Mouse (Mus musculus) liver, embryonic 14 days (tissue): ENCODE results near the gene Csnk1d. TPM values are rescaled to one million over a fixed set of nuclear protein-coding genes. Genes with fewer than 3 reads are reported as not detected.

ENCODE experiments used
- polyA plus RNA-seq: library from polyadenylated mRNA; depleted of rRNA; stranded (reverse); fragments of >200 nt; gene quantifications from 2 replicates; pipeline ENCODE4 v1.2.3, GENCODE M21; 2012; rRNA removed

Csnk1d gene
- 25.7 and 28.4 TPM in 2 replicates for polyA plus RNA-seq

DNA sequence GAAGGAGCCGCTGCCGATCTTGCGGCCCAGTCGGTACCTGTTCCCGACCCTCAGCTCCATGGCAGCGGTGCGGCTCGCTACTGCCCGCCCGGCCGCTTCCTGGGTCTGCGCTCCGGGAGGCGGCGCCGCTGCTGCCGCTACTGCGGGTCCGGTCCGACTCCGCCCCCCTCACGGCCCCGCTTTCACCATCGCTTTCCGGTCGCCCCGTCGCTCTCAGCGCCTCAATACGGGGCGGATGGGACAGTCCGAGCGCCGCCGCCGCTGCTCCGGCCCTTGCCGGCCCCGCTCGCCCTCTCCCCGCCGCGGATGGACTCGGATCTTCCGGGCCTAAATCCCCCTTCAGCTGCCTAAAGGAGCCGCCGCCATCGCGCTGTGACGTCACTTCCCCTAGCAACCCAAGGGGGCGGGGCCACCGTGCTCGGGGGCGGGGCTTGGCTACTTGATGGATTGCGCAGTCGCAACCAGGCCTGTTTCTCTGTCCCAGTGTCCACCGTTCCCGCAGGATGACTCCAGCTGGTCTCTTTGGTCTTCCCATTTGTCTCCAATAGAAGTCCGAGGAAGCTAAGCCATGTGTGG, at the start of gene Csnk1d:
Gene Csnk1d, minus strand, starts transcription at position 380 of the 576 bp plus-strand sequence.

GRCm38 (mm10) chr11:121039302-121039701, 48.2 kb upstream of the Csnk1d start, which contains the start of gene Cd7:
Cd7 (minus strand) TSS chr11:121039418.

DNA sequence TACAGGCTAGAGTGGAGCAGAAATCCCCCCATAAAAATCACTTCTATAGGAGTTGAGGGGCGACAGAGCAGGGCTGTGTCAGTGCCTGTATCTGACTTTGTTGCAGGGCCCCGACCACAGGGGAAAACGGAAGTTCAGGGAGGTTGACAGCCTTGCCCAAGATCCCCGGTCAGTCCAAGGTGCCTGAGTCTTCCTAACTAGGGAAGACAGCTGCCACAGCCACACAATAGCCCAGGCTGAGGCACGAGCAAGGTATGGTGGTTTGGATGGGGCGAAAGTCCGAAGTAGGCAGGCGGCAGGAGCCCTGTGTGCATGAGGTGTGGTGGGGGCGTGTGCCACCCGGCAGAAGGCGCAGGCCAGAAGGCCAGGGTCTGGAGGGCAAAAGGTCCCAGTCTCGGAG, 42.8 kb downstream of the Csnk1d start, which contains the start of gene Slc16a3:
Gene Slc16a3, plus strand, starts transcription at position 153 of the 400 bp plus-strand sequence.

DNA sequence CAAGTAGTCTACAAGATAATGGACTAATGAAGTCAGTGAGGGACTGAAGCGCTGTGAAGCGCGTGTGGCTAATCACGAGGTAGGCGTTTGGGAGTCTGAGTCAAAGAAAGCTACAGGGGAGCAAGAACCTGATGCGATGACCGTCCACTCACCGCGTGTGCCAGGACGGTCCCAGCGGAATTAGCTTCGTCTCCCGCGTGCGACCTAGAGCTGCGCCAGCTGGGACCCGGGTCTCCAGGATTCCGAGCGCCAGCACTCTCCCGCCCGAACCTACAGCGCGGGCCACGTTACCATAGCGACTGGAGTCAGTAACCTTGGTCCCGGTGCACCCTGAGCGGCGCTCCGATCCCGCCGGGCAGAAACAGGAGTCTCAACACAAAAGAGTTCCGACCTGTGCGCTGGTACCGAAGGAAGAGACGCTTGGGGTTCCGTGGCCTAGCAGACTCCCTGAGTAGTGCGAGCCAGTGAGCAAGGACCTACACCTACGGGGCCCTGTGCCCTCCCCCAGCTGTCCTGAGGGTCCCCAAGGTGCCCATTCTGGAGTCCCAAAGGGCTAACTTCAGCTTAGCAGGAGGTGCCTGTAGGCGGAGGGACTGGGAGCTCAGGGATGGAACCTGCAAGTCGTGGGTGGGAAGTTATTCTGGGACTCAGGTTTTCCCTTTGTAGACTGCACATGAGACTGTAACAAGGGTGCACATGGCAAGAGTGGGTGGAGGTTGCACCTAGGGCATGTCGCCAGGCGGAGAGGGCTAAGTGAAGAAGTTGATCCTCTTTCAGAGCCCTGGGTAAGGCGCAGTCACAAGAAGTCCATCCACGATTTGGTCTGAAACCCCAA, 58.3 kb downstream of the Csnk1d start, which contains the start of gene Ccdc57:
Gene Ccdc57, minus strand, starts transcription at position 309 of the 835 bp plus-strand sequence.

Other genes starting within 250 kb of the Csnk1d start
- gene Hmga1b, start 228.5 kb downstream of the Csnk1d start, polyA plus RNA-seq, result 2.8 and 3.7 TPM in 2 replicates
- 6.9 and 8.6 TPM in 2 replicates for gene Rfng, start 207.1 kb downstream of the Csnk1d start, polyA plus RNA-seq
- gene Gps1, start 207.1 kb downstream of the Csnk1d start, polyA plus RNA-seq, result 61.2 and 70.7 TPM in 2 replicates
- gene Dus1l, start 194.9 kb downstream of the Csnk1d start, polyA plus RNA-seq, result 30.8 and 33.4 TPM in 2 replicates
- 44.8 and 46.6 TPM in 2 replicates for gene Fasn, start 166.8 kb downstream of the Csnk1d start, polyA plus RNA-seq
- 1.4 and 1.7 TPM in 2 replicates for gene Ccdc57, start 58.5 kb downstream of the Csnk1d start, polyA plus RNA-seq
- 19.7 and 22.6 TPM in 2 replicates for gene Slc16a3, start 42.9 kb downstream of the Csnk1d start, polyA plus RNA-seq
- 0.34 and 0.43 TPM in 2 replicates for gene Cd7, start 48.1 kb upstream of the Csnk1d start, polyA plus RNA-seq
- gene Sectm1b, start 72.2 kb upstream of the Csnk1d start, polyA plus RNA-seq, result 0.06 and 0.07 TPM in 2 replicates
- gene Sectm1a, start 89.9 kb upstream of the Csnk1d start, polyA plus RNA-seq, result 0.87 and 1.2 TPM in 2 replicates
- 0.06 and 0.09 TPM in 2 replicates for gene Tex19.2, start 127.3 kb upstream of the Csnk1d start, polyA plus RNA-seq
- 0.06 and 0.18 TPM in 2 replicates for gene Tex19.1, start 154.8 kb upstream of the Csnk1d start, polyA plus RNA-seq
- gene Uts2r, start 168.9 kb upstream of the Csnk1d start, polyA plus RNA-seq, result 0.01 and 0.03 TPM in 2 replicates
- 6.9 and 8.6 TPM in 2 replicates for gene Hexdc, start 213.1 kb upstream of the Csnk1d start, polyA plus RNA-seq
- gene Ogfod3, start 213.4 kb upstream of the Csnk1d start, polyA plus RNA-seq, result 5.6 and 5.9 TPM in 2 replicates
- 14.7 and 18.6 TPM in 2 replicates for gene Cybc1, start 238.0 kb upstream of the Csnk1d start, polyA plus RNA-seq
- 40.0 and 45.3 TPM in 2 replicates for gene Narf, start 245.9 kb upstream of the Csnk1d start, polyA plus RNA-seq